Mouse (Mus musculus) G1E (cell line): ENCODE results near the gene Ccnk. TPM values are rescaled to one million over a fixed set of nuclear protein-coding genes. Genes with fewer than 3 reads are reported as not detected.

ENCODE experiments used
- ATAC-seq: 2 replicates; pipeline ENCODE4 v1.8.0; 2016; ENCODE audit warnings: mild to moderate bottlenecking; ENCODE audit not compliant: insufficient number of reproducible peaks, poor library complexity, low FRiP score, severe bottlenecking; ENCODE audit errors: extremely low read depth
- DNase-seq: peaks from one replicate; pipeline ENCODE4 v3.0.0; 2012; ENCODE audit warnings: low spot score
- H3K27me3 ChIP-seq: 2 replicates; pipeline ENCODE4 v1.6.1; 2012; ENCODE audit warnings: mild to moderate bottlenecking, low read length, inconsistent platforms; ENCODE audit not compliant: insufficient read depth
- H3K36me3 ChIP-seq: replicated peaks from 2 replicates; pipeline ENCODE3; 2012; ENCODE audit warnings: mild to moderate bottlenecking, inconsistent platforms
- H3K4me1 ChIP-seq: 2 replicates; pipeline ENCODE4 v1.6.1; 2012; ENCODE audit warnings: low read depth, low read length, inconsistent platforms, mixed read lengths; ENCODE audit not compliant: insufficient read depth
- H3K4me3 ChIP-seq: 2 replicates; pipeline ENCODE4 v1.5.1; 2012; ENCODE audit warnings: low read depth, mild to moderate bottlenecking, inconsistent platforms, low read length, moderate library complexity, mixed read lengths
- H3K9me3 ChIP-seq: replicated peaks from 2 replicates; pipeline ENCODE4 v1.6.1; 2012; ENCODE audit warnings: inconsistent platforms
- CTCF ChIP-seq: IDR thresholded peaks from 2 replicates; pipeline ENCODE4 v1.5.1; 2012; ENCODE audit warnings: low read depth, low read length, inconsistent platforms, mixed read lengths
- GATA1 ChIP-seq: IDR thresholded peaks from 2 replicates; pipeline ENCODE4 v1.6.1; 2012; ENCODE audit warnings: borderline replicate concordance, low read length, inconsistent platforms, mixed read lengths
- GATA2 ChIP-seq: IDR thresholded peaks from 2 replicates; pipeline ENCODE4 v1.6.1; 2012; ENCODE audit warnings: low read depth, low read length, inconsistent platforms, borderline replicate concordance
- POLR2AphosphoS5 ChIP-seq: IDR thresholded peaks from 2 replicates; pipeline ENCODE4 v1.6.1; 2012; ENCODE audit warnings: low read depth, low read length, inconsistent platforms; ENCODE audit not compliant: insufficient replicate concordance
- TAL1 ChIP-seq: conservative IDR thresholded peaks from 2 replicates; pipeline ENCODE4 v1.6.1; 2012; ENCODE audit warnings: low read depth, low read length, inconsistent platforms, mixed read lengths
- polyA plus RNA-seq: library from polyadenylated mRNA; stranded (reverse); fragments of >175 nt; gene quantifications from 2 replicates; pipeline ENCODE4 v1.2.3, GENCODE M21; 2012
- total RNA-seq, 2 experiments: library from RNA; stranded (forward) in 1 of 2; stranded (reverse) in 1 of 2; fragments of 200-1000 nt in 1 of 2; fragments of >200 nt in 1 of 2; fragmentation: Nextera tagmentation in 1 of 2; gene quantifications; 2 replicates each; pipeline ENCODE4 v1.2.3; 2014 to 2017

The Ccnk gene
- total and polyA plus RNA-seq, 3 experiments, result 13.9 to 214 (median 206) TPM

- H3K36me3 ChIP-seq, result peaks cover 85% of the 10 kb centered on the region
- H3K4me1 ChIP-seq, result peaks cover 14% of the 10 kb centered on the region
- no peak for TF ChIP-seq TAL1
- TF ChIP-seq CTCF, result no peak
- no peak for TF ChIP-seq GATA1
- no peak for TF ChIP-seq POLR2AphosphoS5
- TF ChIP-seq GATA2, result no peak
- DNase-seq (no peak), ATAC-seq (no peak)
- H3K4me3 ChIP-seq, result no peak overlapping the region
- no peaks in the 10 kb centered on the region for H3K27me3 ChIP-seq
- H3K9me3 ChIP-seq, result no peaks in the 10 kb centered on the region
Measured at GRCm38 (mm10) chr12:108145198-108145597, 34.2 kb upstream of the Ccnk start.

- ATAC-seq, result no peak
- Histone ChIP-seq H3K4me1 (no peaks in the 10 kb centered on the region), H3K27me3 (no peaks in the 10 kb centered on the region), H3K9me3 (no peaks in the 10 kb centered on the region), H3K4me3 (no peak overlapping the region), H3K36me3 (peaks cover 93% of the 10 kb centered on the region)
- no peak for DNase-seq
- TF ChIP-seq CTCF, result no peak
- no peak for TF ChIP-seq GATA1
- TF ChIP-seq GATA2, result no peak
Measured at GRCm38 (mm10) chr12:108149764-108150163, 29.6 kb upstream of the Ccnk start.

GRCm38 (mm10) chr12:108152743-108153142 lies 26.6 kb upstream of the Ccnk start:
- TF ChIP-seq GATA2 (no peak), TAL1 (no peak), GATA1 (no peak), CTCF (0 out of 2 replicates have a peak, but pooled peaks have one; percentile 15)
- DNase-seq (no peak), ATAC-seq (peak; percentile 63; the same call in 1 of the 2 replicates)
- no peaks in the 10 kb centered on the region for H3K27me3 ChIP-seq
- H3K9me3 ChIP-seq, result no peaks in the 10 kb centered on the region
- H3K4me1 ChIP-seq, result no peaks in the 10 kb centered on the region
- no peak overlapping the region for H3K4me3 ChIP-seq
- H3K36me3 ChIP-seq, result peaks cover 92% of the 10 kb centered on the region

- peak; percentile 45 for ATAC-seq
- peaks cover 91% of the 10 kb centered on the region for H3K36me3 ChIP-seq
- TF ChIP-seq CTCF (no peak), GATA2 (no peak), TAL1 (no peak), GATA1 (no peak), POLR2AphosphoS5 (no peak)
- DNase-seq, result no peak
- H3K4me3 ChIP-seq, result no peak overlapping the region
- no peaks in the 10 kb centered on the region for H3K27me3 ChIP-seq
- no peaks in the 10 kb centered on the region for H3K9me3 ChIP-seq
- no peaks in the 10 kb centered on the region for H3K4me1 ChIP-seq
Measured at GRCm38 (mm10) chr12:108159863-108160262, 19.5 kb upstream of the Ccnk start.

GRCm38 (mm10) chr12:108162036-108162435 lies 17.3 kb upstream of the Ccnk start:
- TF ChIP-seq CTCF (0 out of 2 replicates have a peak, but pooled peaks have one; percentile 20), GATA2 (no peak)
- Histone ChIP-seq H3K4me3 (no peak overlapping the region), H3K36me3 (peaks cover 87% of the 10 kb centered on the region), H3K27me3 (no peaks in the 10 kb centered on the region), H3K4me1 (peaks cover 7% of the 10 kb centered on the region), H3K9me3 (no peaks in the 10 kb centered on the region)
- ATAC-seq, result peak; percentile 25; the same call in 1 of the 2 replicates
- DNase-seq, result no peak

GRCm38 (mm10) chr12:108163706-108164105 lies 15.7 kb upstream of the Ccnk start:
- Histone ChIP-seq H3K4me1 (peaks cover 13% of the 10 kb centered on the region), H3K36me3 (peaks cover 86% of the 10 kb centered on the region), H3K27me3 (no peaks in the 10 kb centered on the region), H3K4me3 (no peak overlapping the region), H3K9me3 (no peaks in the 10 kb centered on the region)
- TF ChIP-seq GATA1 (no peak), GATA2 (no peak), TAL1 (no peak), CTCF (no peak)
- DNase-seq (no peak), ATAC-seq (no peak)

- H3K4me1 ChIP-seq, result peaks cover 39% of the 10 kb centered on the region
- no peak overlapping the region for H3K4me3 ChIP-seq
- no peaks in the 10 kb centered on the region for H3K27me3 ChIP-seq
- H3K9me3 ChIP-seq, result no peaks in the 10 kb centered on the region
- DNase-seq, result no peak
- H3K36me3 ChIP-seq, result peaks cover 64% of the 10 kb centered on the region
- no peak for TF ChIP-seq CTCF
- TF ChIP-seq POLR2AphosphoS5, result no peak
- no peak for ATAC-seq
Measured at GRCm38 (mm10) chr12:108168909-108169308, 10.5 kb upstream of the Ccnk start.
